Mouse (Mus musculus) lung, embryonic 15.5 days (tissue): ENCODE results near the gene Fli1. TPM values are rescaled to one million over a fixed set of nuclear protein-coding genes. Genes with fewer than 3 reads are reported as not detected.
A peak's percentile ranks its signal among the peaks of the same experiment; 100 is the strongest.

ENCODE experiments used
- ATAC-seq: fragments of 200-750 bp; cut with Nextera tagmentation; 2 replicates; pipeline ENCODE4 v1.8.0; 2017; ENCODE audit warnings: moderate number of reproducible peaks, borderline replicate concordance; ENCODE audit not compliant: low FRiP score, low TSS enrichment; ENCODE audit errors: extremely low read depth
- H3K27ac ChIP-seq: fragments of 300-500 bp; sonication (generic); 2 replicates; pipeline ENCODE4 v1.5.1; 2015; ENCODE audit warnings: moderate library complexity, mild to moderate bottlenecking, inconsistent platforms
- H3K27me3 ChIP-seq: fragments of 300-500 bp; sonication (generic); 2 replicates; pipeline ENCODE4 v1.6.1; 2015; ENCODE audit warnings: inconsistent platforms
- H3K36me3 ChIP-seq: fragments of 300-500 bp; sonication (generic); 2 replicates; pipeline ENCODE4 v1.6.1; 2015; ENCODE audit warnings: inconsistent platforms
- H3K4me1 ChIP-seq: fragments of 300-500 bp; sonication (generic); 2 replicates; pipeline ENCODE4 v1.6.1; 2015; ENCODE audit warnings: inconsistent platforms
- H3K4me2 ChIP-seq: fragments of 300-500 bp; sonication (generic); 2 replicates; pipeline ENCODE4 v1.6.1; 2015; ENCODE audit warnings: inconsistent platforms, mild to moderate bottlenecking, moderate library complexity
- H3K4me3 ChIP-seq: fragments of 300-500 bp; sonication (generic); 2 replicates; pipeline ENCODE4 v1.5.1; 2015; ENCODE audit warnings: mild to moderate bottlenecking, inconsistent platforms
- H3K9ac ChIP-seq: fragments of 300-500 bp; sonication (generic); 2 replicates; pipeline ENCODE4 v1.6.1; 2015; ENCODE audit warnings: inconsistent platforms
- H3K9me3 ChIP-seq: fragments of 300-500 bp; sonication (generic); 2 replicates; pipeline ENCODE4 v1.6.1; 2016; ENCODE audit warnings: inconsistent platforms
- WGBS: fragments of 180-500 bp; shearing (Covaris S2); methylation state at CpG from one replicate; pipeline ENCODE4 v1.1.7; 2015; 5-methylcytosine and 5-hydroxymethylcytosine counted together
- polyA plus RNA-seq: library from polyadenylated mRNA; unstranded; fragments of >200 nt; fragmentation: Nextera tagmentation; extraction: Ambion mirVana; gene quantifications from 2 replicates; pipeline ENCODE4 v1.2.1, GENCODE M21; 2015

Gene Fli1
- polyA plus RNA-seq, 1 experiment from 2014 or later: 35.2 TPM

DNA sequence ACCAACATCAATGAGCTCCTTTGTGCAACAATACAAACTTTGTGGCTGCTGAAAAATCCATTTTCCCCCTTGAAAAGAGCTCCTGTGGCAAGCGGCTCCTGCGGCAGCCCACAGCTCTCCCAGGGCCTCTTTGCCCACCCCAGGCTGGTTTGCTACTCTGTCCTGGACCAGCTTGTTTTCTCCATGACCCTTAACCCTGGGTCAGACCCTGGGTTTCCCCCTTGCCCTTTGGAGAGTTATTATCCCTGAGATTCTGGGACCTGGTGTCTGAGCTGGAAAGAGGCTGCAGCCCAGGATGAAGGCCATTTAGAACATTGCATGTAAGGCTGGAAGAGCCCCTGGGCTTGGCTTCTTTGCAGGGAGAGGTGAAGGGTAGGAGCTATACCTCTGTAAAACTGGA is 4.1 kb upstream of the Fli1 start:
- Histone ChIP-seq H3K9ac (no peak overlapping the region), H3K4me1 (peaks cover 75% of the 10 kb centered on the region), H3K4me2 (no peak overlapping the region), H3K27me3 (peaks cover 40% of the 10 kb centered on the region), H3K36me3 (no peaks in the 10 kb centered on the region), H3K9me3 (no peaks in the 10 kb centered on the region), H3K4me3 (no peak overlapping the region), H3K27ac (no peak overlapping the region)
- 70% methylated on average over 2 of the region's 2 CpGs for WGBS
- no peak for ATAC-seq

DNA sequence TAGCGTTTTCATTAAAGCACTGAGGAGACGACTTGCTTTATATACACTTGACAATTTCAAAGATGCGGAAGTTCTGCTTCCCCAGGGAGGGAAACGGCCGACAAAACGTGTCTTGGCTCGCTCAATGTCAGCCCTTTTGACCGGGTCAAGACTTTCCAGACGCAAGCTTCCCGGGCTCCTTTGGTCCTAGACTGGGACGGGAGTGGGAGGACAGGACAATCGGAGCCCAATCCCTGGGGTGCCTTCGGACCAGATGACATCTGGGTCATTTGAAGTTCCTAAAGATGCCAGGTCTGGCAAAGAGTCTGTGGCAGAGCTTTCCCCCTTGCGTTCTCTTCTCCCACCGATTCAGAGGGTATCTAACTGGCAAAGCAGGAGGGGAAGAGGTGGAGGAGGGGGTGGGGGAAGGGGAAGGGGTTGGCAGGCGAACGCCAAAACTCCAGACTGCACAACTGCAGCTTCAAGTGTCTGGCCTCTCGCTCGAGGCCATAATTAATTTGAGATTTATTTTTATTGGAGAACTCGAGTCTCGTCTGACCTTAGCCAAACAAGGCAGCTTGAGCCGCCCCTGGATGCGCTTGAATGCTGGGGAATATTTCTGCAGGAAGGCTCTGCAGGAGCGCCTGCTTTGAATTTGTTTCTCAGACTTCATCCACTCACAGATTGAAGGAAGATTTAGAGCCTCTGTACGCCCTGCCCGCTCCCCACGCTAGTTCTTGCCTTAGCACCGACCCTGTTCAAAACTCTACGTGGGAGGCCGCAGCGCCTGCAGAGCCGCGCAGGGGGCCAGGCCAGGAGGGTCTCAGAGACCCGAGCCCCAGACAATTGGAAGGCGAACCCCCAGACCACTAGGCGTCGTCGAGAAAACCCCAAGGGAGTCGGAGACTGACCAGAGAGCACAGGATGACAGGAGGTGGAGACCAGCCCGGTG is 2.3 kb upstream of the Fli1 start:
- ATAC-seq: no peak
- 11% methylated on average over 40 of the region's 40 CpGs for WGBS
- no peaks in the 10 kb centered on the region for H3K36me3 ChIP-seq
- peak overlapping the region; percentile 41; the same call in 1 of the 2 replicates for H3K27ac ChIP-seq
- H3K4me3 ChIP-seq: no peak overlapping the region; the same call in 1 of the 2 replicates
- H3K4me2 ChIP-seq: peak overlapping the region; percentile 26
- peaks cover 71% of the 10 kb centered on the region for H3K4me1 ChIP-seq
- peaks cover 40% of the 10 kb centered on the region for H3K27me3 ChIP-seq
- no peak overlapping the region for H3K9ac ChIP-seq
- H3K9me3 ChIP-seq: no peaks in the 10 kb centered on the region

DNA sequence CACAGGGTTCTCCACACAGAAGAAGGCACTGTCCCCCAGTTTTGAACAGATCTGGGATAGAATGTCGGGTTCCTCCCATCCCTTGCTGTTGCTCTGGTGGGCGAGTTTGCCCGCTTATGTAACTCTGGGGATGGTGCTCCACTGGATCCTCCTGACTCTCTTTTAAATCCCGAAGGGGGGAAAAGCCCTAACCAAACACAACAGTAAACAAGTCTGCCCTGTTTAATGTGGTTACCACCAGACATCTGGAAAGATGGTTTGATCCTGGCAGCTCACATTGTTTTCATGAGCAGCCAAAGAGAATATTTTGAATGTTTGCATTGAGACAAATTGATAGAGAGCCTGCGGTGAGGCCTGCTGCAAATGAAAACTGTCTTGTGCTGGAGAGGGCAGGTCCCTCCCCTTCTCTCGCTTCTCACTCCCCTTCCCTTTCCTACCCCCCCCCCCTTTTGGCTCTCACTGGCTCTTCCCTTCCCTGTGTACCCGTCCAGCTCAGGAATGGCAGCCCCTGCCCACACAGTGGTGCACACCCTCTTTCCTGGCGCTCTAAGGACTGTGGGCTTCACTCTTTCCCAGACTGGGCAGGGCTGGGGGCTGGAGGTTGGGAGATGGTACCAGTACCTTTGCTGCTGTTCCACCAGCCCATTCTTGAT is 1.4 kb upstream of the Fli1 start:
- Histone ChIP-seq H3K9me3 (no peaks in the 10 kb centered on the region), H3K27ac (peak overlapping the region; percentile 41), H3K4me3 (no peak overlapping the region), H3K36me3 (no peaks in the 10 kb centered on the region), H3K27me3 (peaks cover 44% of the 10 kb centered on the region), H3K9ac (no peak overlapping the region), H3K4me2 (peak overlapping the region; percentile 96), H3K4me1 (peaks cover 64% of the 10 kb centered on the region)
- 0 out of 2 replicates have a peak, but pooled peaks have one; percentile 6 for ATAC-seq
- whole genome bisulfite sequencing: 19% methylated on average over 8 of the region's 8 CpGs

DNA sequence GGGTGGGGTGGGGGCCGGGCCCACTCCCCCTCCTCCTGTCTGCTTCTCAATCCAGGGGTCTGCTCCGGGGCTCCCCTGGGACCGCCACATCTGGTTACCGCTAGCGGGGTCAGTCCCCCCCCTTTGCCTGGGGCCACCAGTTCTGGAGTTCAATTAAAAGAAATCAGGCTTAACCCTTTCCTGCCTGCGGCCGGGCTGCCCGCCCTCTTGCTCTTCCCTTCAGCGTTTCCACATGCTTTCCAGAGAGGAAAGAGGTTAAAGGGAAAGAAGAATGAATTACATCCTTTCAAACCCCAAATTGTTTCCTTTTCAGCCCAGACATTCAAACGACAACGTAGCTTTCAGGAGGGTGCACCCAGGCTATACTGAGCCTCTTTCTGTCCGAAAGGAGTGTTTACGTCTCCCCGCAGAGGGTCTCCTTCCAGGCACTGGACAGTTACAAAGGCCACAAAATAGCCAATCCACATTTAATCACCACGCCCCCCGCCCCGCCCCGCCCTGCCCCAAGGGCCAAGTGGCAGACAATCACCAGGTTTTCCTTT is 450 bp upstream of the Fli1 start:
- Histone ChIP-seq H3K4me3 (peak overlapping the region; percentile 75), H3K36me3 (no peaks in the 10 kb centered on the region), H3K27ac (peak overlapping the region; percentile 74), H3K27me3 (peaks cover 45% of the 10 kb centered on the region), H3K9me3 (no peaks in the 10 kb centered on the region), H3K9ac (peak overlapping the region; percentile 56; the same call in 1 of the 2 replicates), H3K4me2 (peak overlapping the region; percentile 96), H3K4me1 (peaks cover 59% of the 10 kb centered on the region)
- WGBS: 3% methylated on average over 18 of the region's 18 CpGs
- no peak for ATAC-seq

DNA sequence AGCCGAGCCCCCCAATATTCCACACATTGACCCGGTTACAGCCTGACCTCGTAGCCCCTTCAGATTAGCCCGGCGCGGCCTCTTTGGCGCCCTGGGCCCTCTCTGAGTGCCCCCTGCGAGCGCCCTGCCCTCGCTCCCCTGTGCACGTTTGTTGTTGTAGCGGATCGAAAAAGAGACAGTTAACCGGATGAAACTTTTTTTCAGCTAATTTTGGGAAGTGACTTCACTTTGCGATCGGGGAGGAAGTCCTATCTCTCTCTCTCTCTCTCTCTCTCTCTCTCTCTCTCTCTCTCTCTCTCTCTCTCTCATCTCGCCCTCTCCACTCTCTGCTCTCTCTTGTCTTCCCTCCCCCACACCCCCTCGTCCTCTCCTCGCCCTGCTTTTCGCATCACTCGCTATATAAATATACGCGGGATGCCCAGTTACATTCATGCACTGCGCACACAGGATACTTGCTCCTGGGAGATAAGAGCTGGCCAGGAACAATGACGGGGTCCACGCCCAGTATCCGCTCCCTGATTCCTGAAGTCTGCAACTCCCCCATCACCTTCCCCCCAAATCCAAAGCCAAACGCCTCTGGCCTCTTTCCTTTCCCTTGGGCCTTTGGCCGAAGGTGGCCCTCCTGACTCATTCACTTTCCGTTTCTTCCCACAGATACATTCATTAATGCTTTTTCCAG is 1.3 kb downstream of the Fli1 start:
- peaks cover 44% of the 10 kb centered on the region for H3K27me3 ChIP-seq
- peaks cover 48% of the 10 kb centered on the region for H3K4me1 ChIP-seq
- peak; percentile 40 for ATAC-seq
- under 1% methylated on average over 30 of the region's 30 CpGs for WGBS
- H3K9ac ChIP-seq: peak overlapping the region; percentile 75
- H3K9me3 ChIP-seq: no peaks in the 10 kb centered on the region
- peak overlapping the region; percentile 96 for H3K4me2 ChIP-seq
- peak overlapping the region; percentile 75 for H3K4me3 ChIP-seq
- peak overlapping the region; percentile 86 for H3K27ac ChIP-seq
- H3K36me3 ChIP-seq: no peaks in the 10 kb centered on the region

DNA sequence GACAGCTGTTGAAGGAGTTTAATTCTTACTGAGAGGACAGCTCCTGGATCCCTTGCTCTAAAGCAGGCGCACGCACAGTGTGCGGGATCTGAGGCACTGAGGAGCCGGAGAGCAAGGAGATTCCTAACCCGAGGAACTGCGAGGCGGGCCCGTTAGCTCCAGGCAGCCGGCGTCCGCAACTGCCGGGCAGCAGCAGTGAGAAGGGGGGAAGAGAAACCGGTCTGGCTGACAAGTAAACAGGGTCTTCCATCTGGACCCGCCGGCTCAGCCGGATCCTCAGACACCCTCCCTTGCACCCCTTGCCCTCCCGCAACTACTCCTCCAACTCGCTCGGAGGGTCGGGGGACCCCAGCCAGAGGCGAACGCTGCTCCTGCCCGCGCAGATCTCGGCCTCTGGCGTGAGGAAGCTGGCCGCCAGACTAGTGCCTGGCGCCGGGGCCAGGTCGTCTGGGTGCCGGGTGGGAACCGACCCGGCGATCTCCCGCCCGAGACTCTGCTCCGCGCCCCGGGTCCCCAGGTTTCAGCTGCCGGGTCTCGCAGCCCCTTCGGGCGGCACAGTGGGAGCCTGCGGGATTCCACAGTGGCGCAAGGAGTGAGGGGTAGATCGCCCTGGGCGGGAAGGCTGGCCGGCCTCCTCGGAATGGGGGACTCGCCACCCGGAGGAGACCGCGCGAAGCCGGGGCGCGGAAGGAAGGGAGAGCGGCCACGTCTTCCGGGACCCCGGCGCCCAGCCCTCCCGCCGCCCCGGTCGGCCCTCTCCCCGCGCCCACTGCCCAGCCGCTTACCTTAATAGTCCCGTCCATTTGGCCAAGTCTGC is 2.0 kb downstream of the Fli1 start:
- peak overlapping the region; percentile 75 for H3K9ac ChIP-seq
- peak overlapping the region; percentile 75 for H3K4me3 ChIP-seq
- H3K36me3 ChIP-seq: no peaks in the 10 kb centered on the region
- H3K27ac ChIP-seq: peak overlapping the region; percentile 86
- peaks cover 45% of the 10 kb centered on the region for H3K4me1 ChIP-seq
- WGBS: under 1% methylated on average over 65 of the region's 70 CpGs
- no peaks in the 10 kb centered on the region for H3K9me3 ChIP-seq
- H3K27me3 ChIP-seq: peaks cover 37% of the 10 kb centered on the region
- H3K4me2 ChIP-seq: peak overlapping the region; percentile 96
- peak; percentile 50; the same call in 1 of the 2 replicates for ATAC-seq

DNA sequence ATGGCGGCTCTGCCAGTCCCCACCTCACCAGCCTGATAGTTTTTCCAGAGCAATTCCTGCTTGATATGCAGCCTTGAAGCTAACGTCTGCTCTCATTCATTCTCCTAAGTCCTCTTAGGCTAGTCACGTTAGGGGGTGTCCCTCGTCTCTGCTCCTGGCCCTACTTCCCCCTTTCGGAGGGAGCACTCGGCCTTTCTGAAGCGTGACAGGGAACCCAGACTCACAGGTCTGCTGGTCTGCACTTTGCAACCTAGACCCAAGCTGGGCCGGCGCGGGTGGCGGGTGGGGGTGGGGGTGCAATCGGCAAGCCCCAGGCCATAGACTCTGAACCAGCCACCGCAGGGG is 2.6 kb downstream of the Fli1 start:
- H3K27ac ChIP-seq: peak overlapping the region; percentile 86
- peaks cover 32% of the 10 kb centered on the region for H3K27me3 ChIP-seq
- H3K4me3 ChIP-seq: peak overlapping the region; percentile 75
- H3K9me3 ChIP-seq: no peaks in the 10 kb centered on the region
- peaks cover 40% of the 10 kb centered on the region for H3K4me1 ChIP-seq
- peak; percentile 37; the same call in 1 of the 2 replicates for ATAC-seq
- H3K9ac ChIP-seq: peak overlapping the region; percentile 75
- 3% methylated on average over 13 of the region's 13 CpGs for WGBS
- no peaks in the 10 kb centered on the region for H3K36me3 ChIP-seq
- peak overlapping the region; percentile 96 for H3K4me2 ChIP-seq

DNA sequence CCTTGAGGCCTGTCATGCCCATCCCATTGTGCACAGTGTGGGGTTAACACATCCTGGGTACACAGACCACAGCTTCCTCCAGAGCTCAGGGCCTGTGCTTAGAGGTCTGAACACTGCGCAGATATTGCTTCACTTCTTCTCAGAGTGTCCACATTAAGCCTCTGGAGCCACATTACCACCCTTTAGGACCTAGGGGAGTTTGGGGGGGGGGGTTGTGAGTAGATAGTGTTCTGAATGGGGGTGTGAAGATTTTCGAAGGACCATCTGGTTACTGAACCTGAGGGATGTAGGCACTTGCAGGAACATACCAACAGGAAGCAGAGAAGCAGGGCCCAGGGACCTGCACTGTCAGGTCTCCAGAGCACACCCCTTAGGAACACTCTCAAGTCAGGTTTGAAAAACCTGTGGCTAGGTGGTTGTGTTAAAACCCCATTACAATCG is 3.3 kb downstream of the Fli1 start:
- Histone ChIP-seq H3K9ac (no peak overlapping the region), H3K9me3 (no peaks in the 10 kb centered on the region), H3K36me3 (no peaks in the 10 kb centered on the region), H3K4me3 (peak overlapping the region; percentile 75), H3K4me1 (peaks cover 33% of the 10 kb centered on the region), H3K4me2 (peak overlapping the region; percentile 96), H3K27ac (no peak overlapping the region), H3K27me3 (peaks cover 28% of the 10 kb centered on the region)
- no peak for ATAC-seq
- 47% methylated on average over 3 of the region's 3 CpGs for WGBS

DNA sequence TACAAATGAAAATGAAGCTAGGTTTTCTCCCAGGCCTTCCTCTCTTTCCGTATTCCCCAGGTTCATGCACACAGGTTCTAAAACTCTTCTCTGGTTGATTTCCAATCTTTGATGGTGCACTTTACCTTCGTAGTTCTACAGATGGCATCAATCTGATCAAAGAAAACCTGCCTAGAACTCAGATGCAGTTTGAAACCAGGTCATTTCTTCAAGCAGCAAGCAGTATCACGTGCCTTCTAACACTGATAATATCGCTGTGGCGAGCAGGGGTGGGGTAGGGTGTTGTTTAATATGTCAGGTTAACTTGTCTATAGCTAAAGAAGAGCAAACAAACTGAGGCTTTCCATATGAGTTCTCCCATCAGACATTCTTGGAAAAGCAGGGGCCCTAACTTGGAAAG is 4.5 kb downstream of the Fli1 start:
- H3K9ac ChIP-seq: no peak overlapping the region
- peaks cover 21% of the 10 kb centered on the region for H3K4me1 ChIP-seq
- WGBS: 75% methylated on average over 5 of the region's 5 CpGs
- no peaks in the 10 kb centered on the region for H3K9me3 ChIP-seq
- ATAC-seq: no peak
- peaks cover 17% of the 10 kb centered on the region for H3K27me3 ChIP-seq
- no peak overlapping the region for H3K27ac ChIP-seq
- peak overlapping the region; percentile 96 for H3K4me2 ChIP-seq
- no peaks in the 10 kb centered on the region for H3K36me3 ChIP-seq
- peak overlapping the region; percentile 11; the same call in 1 of the 2 replicates for H3K4me3 ChIP-seq

DNA sequence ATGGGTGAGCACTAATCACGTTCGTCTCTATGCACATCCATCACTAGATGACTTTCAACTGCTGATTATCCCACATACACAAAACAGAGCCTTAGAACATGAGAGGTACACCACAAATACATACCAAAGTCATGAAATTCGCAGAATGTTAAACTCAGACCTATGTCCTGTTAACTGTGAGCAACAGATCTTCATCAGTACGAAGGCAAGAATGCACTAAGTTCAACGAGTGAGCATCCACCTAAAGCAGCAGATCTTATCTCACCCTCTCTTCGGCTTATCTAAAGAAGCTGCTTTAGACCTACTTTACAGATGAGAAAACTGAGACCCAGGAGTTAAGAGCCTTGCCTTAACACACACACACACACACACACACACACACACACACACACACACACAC is 5.0 kb downstream of the Fli1 start:
- Histone ChIP-seq H3K27ac (no peak overlapping the region), H3K4me2 (peak overlapping the region; percentile 96), H3K9ac (peak overlapping the region; percentile 7; the same call in 1 of the 2 replicates), H3K4me1 (peaks cover 16% of the 10 kb centered on the region), H3K4me3 (peak overlapping the region; percentile 6; the same call in 1 of the 2 replicates), H3K9me3 (no peaks in the 10 kb centered on the region), H3K36me3 (no peaks in the 10 kb centered on the region), H3K27me3 (peaks cover 13% of the 10 kb centered on the region)
- WGBS: 69% methylated on average over 6 of the region's 6 CpGs
- no peak for ATAC-seq
